Mouse (Mus musculus): ENCODE measurements around the gene Cyren. TPM values are rescaled to one million over a fixed set of nuclear protein-coding genes. Genes with fewer than 3 reads are reported as not detected.

Gene Cyren
- polyA plus RNA-seq, 1 experiment from 2014 or later: 15.0 TPM

- DNase-seq (no peak), ATAC-seq (ENCODE audit: insufficient read depth) (no peak)
- Histone ChIP-seq H3K4me2 (no peak overlapping the region), H3K36me3 (ENCODE audit: insufficient read depth) (peaks cover 56% of the 10 kb centered on the region), H3K4me1 (ENCODE audit: insufficient read depth) (peaks cover 10% of the 10 kb centered on the region), H3K4me3 (ENCODE audit: low read depth, low read length) (no peak overlapping the region), H3K27ac (ENCODE audit: low read depth) (0 out of 2 replicates have a peak overlapping the region, but pooled peaks have one; percentile 4), H3K9me3 (ENCODE audit: low read depth, low read length) (no peaks in the 10 kb centered on the region), H3K9ac (no peak overlapping the region), H3K27me3 (ENCODE audit: insufficient read depth, low read length) (no peaks in the 10 kb centered on the region)
- TF ChIP-seq CTCF (IDR thresholded peaks at IDR 0.05; ENCODE audit: low read depth): no peak
- WGBS: 84% methylated on average over 4 of the region's 4 CpGs
Observed at GRCm38 (mm10) chr6:34906661-34907060, 28.8 kb upstream of the Cyren start.

GRCm38 (mm10) chr6:34906125-34906524, 28.3 kb upstream of the Cyren start:
- no peaks in the 10 kb centered on the region for H3K9me3 ChIP-seq (ENCODE audit: low read depth, low read length)
- H3K4me3 ChIP-seq (ENCODE audit: low read depth, low read length): no peak overlapping the region
- H3K9ac ChIP-seq: no peak overlapping the region
- H3K27me3 ChIP-seq (ENCODE audit: insufficient read depth, low read length): no peaks in the 10 kb centered on the region
- H3K4me1 ChIP-seq (ENCODE audit: insufficient read depth): peaks cover 10% of the 10 kb centered on the region
- no peak overlapping the region for H3K27ac ChIP-seq (ENCODE audit: low read depth)
- DNase-seq (no peak), ATAC-seq (ENCODE audit: insufficient read depth) (no peak)
- no peak overlapping the region for H3K4me2 ChIP-seq
- peaks cover 60% of the 10 kb centered on the region for H3K36me3 ChIP-seq (ENCODE audit: insufficient read depth)
- 54% methylated on average over 2 of the region's 2 CpGs for whole genome bisulfite sequencing
- TF ChIP-seq CTCF (IDR thresholded peaks at IDR 0.05; ENCODE audit: low read depth): no peak; the same call in 1 of the 2 replicates

GRCm38 (mm10) chr6:34904361-34904760, 26.5 kb upstream of the Cyren start:
- ATAC-seq (ENCODE audit: insufficient read depth): peak; percentile 9; the same call in 1 of the 2 replicates
- H3K9ac ChIP-seq: no peak overlapping the region; the same call in 1 of the 2 replicates
- no peak for TF ChIP-seq CTCF (IDR thresholded peaks at IDR 0.05; ENCODE audit: low read depth)
- no peak for DNase-seq
- peak overlapping the region; percentile 88 for H3K27ac ChIP-seq (ENCODE audit: low read depth)
- no peaks in the 10 kb centered on the region for H3K27me3 ChIP-seq (ENCODE audit: insufficient read depth, low read length)
- H3K36me3 ChIP-seq (ENCODE audit: insufficient read depth): peaks cover 77% of the 10 kb centered on the region
- H3K4me2 ChIP-seq: peak overlapping the region; percentile 36
- H3K4me3 ChIP-seq (ENCODE audit: low read depth, low read length): no peak overlapping the region
- H3K9me3 ChIP-seq (ENCODE audit: low read depth, low read length): no peaks in the 10 kb centered on the region
- 0 out of 2 replicates have a peak, but pooled peaks cover 5% of the 10 kb centered on the region for H3K4me1 ChIP-seq (ENCODE audit: insufficient read depth)
- WGBS: 53% methylated on average over 6 of the region's 6 CpGs

GRCm38 (mm10) chr6:34903851-34904250, 26.0 kb upstream of the Cyren start:
- Histone ChIP-seq H3K4me1 (ENCODE audit: insufficient read depth) (0 out of 2 replicates have a peak, but pooled peaks cover 5% of the 10 kb centered on the region), H3K4me2 (peak overlapping the region; percentile 36), H3K27me3 (ENCODE audit: insufficient read depth, low read length) (no peaks in the 10 kb centered on the region), H3K4me3 (ENCODE audit: low read depth, low read length) (no peak overlapping the region), H3K36me3 (ENCODE audit: insufficient read depth) (peaks cover 76% of the 10 kb centered on the region), H3K9ac (no peak overlapping the region), H3K9me3 (ENCODE audit: low read depth, low read length) (no peaks in the 10 kb centered on the region), H3K27ac (ENCODE audit: low read depth) (peak overlapping the region; percentile 88)
- no peak for TF ChIP-seq CTCF (IDR thresholded peaks at IDR 0.05; ENCODE audit: low read depth)
- DNase-seq (peak; percentile 59), ATAC-seq (ENCODE audit: insufficient read depth) (peak; percentile 83)
- 29% methylated on average over 10 of the region's 10 CpGs for WGBS

GRCm38 (mm10) chr6:34903441-34903840, 25.6 kb upstream of the Cyren start:
- Histone ChIP-seq H3K4me1 (ENCODE audit: insufficient read depth) (0 out of 2 replicates have a peak, but pooled peaks cover 5% of the 10 kb centered on the region), H3K9ac (no peak overlapping the region), H3K4me2 (peak overlapping the region; percentile 55), H3K27me3 (ENCODE audit: insufficient read depth, low read length) (no peaks in the 10 kb centered on the region), H3K4me3 (ENCODE audit: low read depth, low read length) (no peak overlapping the region), H3K9me3 (ENCODE audit: low read depth, low read length) (no peaks in the 10 kb centered on the region), H3K27ac (ENCODE audit: low read depth) (peak overlapping the region; percentile 88), H3K36me3 (ENCODE audit: insufficient read depth) (peaks cover 74% of the 10 kb centered on the region)
- 59% methylated on average over 5 of the region's 5 CpGs for WGBS
- peak; percentile 82 for ATAC-seq (ENCODE audit: insufficient read depth)
- peak; percentile 85 for DNase-seq
- no peak for TF ChIP-seq CTCF (IDR thresholded peaks at IDR 0.05; ENCODE audit: low read depth)

- no peak for TF ChIP-seq CTCF (IDR thresholded peaks at IDR 0.05; ENCODE audit: low read depth)
- DNase-seq (peak; percentile 65), ATAC-seq (ENCODE audit: insufficient read depth) (0 out of 2 replicates have a peak, but pooled peaks have one; percentile 29)
- Histone ChIP-seq H3K27me3 (ENCODE audit: insufficient read depth, low read length) (no peaks in the 10 kb centered on the region), H3K9ac (no peak overlapping the region), H3K4me1 (ENCODE audit: insufficient read depth) (0 out of 2 replicates have a peak, but pooled peaks cover 5% of the 10 kb centered on the region), H3K4me2 (peak overlapping the region; percentile 55), H3K4me3 (ENCODE audit: low read depth, low read length) (0 out of 2 replicates have a peak overlapping the region, but pooled peaks have one; percentile 3), H3K9me3 (ENCODE audit: low read depth, low read length) (no peaks in the 10 kb centered on the region), H3K36me3 (ENCODE audit: insufficient read depth) (peaks cover 74% of the 10 kb centered on the region), H3K27ac (ENCODE audit: low read depth) (peak overlapping the region; percentile 86)
- WGBS: 62% methylated on average over 7 of the region's 7 CpGs
Observed at GRCm38 (mm10) chr6:34902578-34902977, 24.7 kb upstream of the Cyren start.

- Histone ChIP-seq H3K4me2 (peak overlapping the region; percentile 55), H3K9ac (no peak overlapping the region), H3K9me3 (ENCODE audit: low read depth, low read length) (no peaks in the 10 kb centered on the region), H3K27me3 (ENCODE audit: insufficient read depth, low read length) (no peaks in the 10 kb centered on the region), H3K4me3 (ENCODE audit: low read depth, low read length) (no peak overlapping the region), H3K4me1 (ENCODE audit: insufficient read depth) (0 out of 2 replicates have a peak, but pooled peaks cover 5% of the 10 kb centered on the region), H3K27ac (ENCODE audit: low read depth) (peak overlapping the region; percentile 86; the same call in 1 of the 2 replicates), H3K36me3 (ENCODE audit: insufficient read depth) (peaks cover 74% of the 10 kb centered on the region)
- ATAC-seq (ENCODE audit: insufficient read depth) (no peak), DNase-seq (no peak)
- 44% methylated on average over 9 of the region's 9 CpGs for WGBS
- no peak for TF ChIP-seq CTCF (IDR thresholded peaks at IDR 0.05; ENCODE audit: low read depth)
Observed at GRCm38 (mm10) chr6:34901911-34902444, 24.1 kb upstream of the Cyren start.
